Mouse (Mus musculus) naive thymus-derived CD4-positive, alpha-beta T cell, adult 2 months (primary cell): ENCODE results near the gene Ninj2.
A peak's percentile ranks its signal among the peaks of the same experiment; 100 is the strongest.

Source experiments
- DNase-seq: peaks from one replicate; pipeline ENCODE4 v3.0.0-alpha.2; 2011; ENCODE audit warnings: low read depth

The Ninj2 gene

GRCm38 (mm10) chr6:120094091-120094776 is 1.1 kb downstream of the Ninj2 start:
- DNase-seq: no peak

GRCm38 (mm10) chr6:120095096-120095495 is 1.9 kb downstream of the Ninj2 start:
- DNase-seq: no peak

- DNase-seq: no peak
Measured at GRCm38 (mm10) chr6:120095501-120095900, 2.4 kb downstream of the Ninj2 start.

- no peak for DNase-seq
Measured at GRCm38 (mm10) chr6:120099392-120099791, 6.2 kb downstream of the Ninj2 start.

- no peak for DNase-seq
Measured at GRCm38 (mm10) chr6:120101221-120101620, 8.1 kb downstream of the Ninj2 start.

- DNase-seq: no peak
Measured at GRCm38 (mm10) chr6:120101996-120102395, 8.8 kb downstream of the Ninj2 start.

GRCm38 (mm10) chr6:120103104-120103503 is 10.0 kb downstream of the Ninj2 start:
- DNase-seq: no peak

- DNase-seq: no peak
Measured at GRCm38 (mm10) chr6:120105055-120105454, 11.9 kb downstream of the Ninj2 start.

- no peak for DNase-seq
Measured at GRCm38 (mm10) chr6:120107586-120107985, 14.4 kb downstream of the Ninj2 start.

GRCm38 (mm10) chr6:120108061-120108460 is 14.9 kb downstream of the Ninj2 start:
- no peak for DNase-seq

- no peak for DNase-seq
Measured at GRCm38 (mm10) chr6:120109173-120109572, 16.0 kb downstream of the Ninj2 start.

- DNase-seq: no peak
Measured at GRCm38 (mm10) chr6:120109932-120110331, 16.8 kb downstream of the Ninj2 start.

- DNase-seq: no peak
Measured at GRCm38 (mm10) chr6:120110738-120111409, 17.7 kb downstream of the Ninj2 start.

GRCm38 (mm10) chr6:120111410-120111783 is 18.2 kb downstream of the Ninj2 start:
- no peak for DNase-seq

GRCm38 (mm10) chr6:120111984-120112803 is 19.0 kb downstream of the Ninj2 start:
- peak; percentile 76 for DNase-seq

GRCm38 (mm10) chr6:120113856-120114255 is 20.7 kb downstream of the Ninj2 start:
- no peak for DNase-seq

- no peak for DNase-seq
Measured at GRCm38 (mm10) chr6:120114271-120114670, 21.1 kb downstream of the Ninj2 start.

- peak; percentile 30 for DNase-seq
Measured at GRCm38 (mm10) chr6:120114698-120115097, 21.5 kb downstream of the Ninj2 start.

- no peak for DNase-seq
Measured at GRCm38 (mm10) chr6:120115443-120115842, 22.3 kb downstream of the Ninj2 start.

- no peak for DNase-seq
Measured at GRCm38 (mm10) chr6:120119824-120120223, 26.7 kb downstream of the Ninj2 start.

- DNase-seq: peak; percentile 77
Measured at GRCm38 (mm10) chr6:120124688-120125087, 31.5 kb downstream of the Ninj2 start.

- DNase-seq: no peak
Measured at GRCm38 (mm10) chr6:120126456-120126855, 33.3 kb downstream of the Ninj2 start.

GRCm38 (mm10) chr6:120127321-120127720 is 34.2 kb downstream of the Ninj2 start:
- no peak for DNase-seq
